Mouse (Mus musculus): ENCODE data around the gene Xrn2.
"Not testable (repeated sequence)": the region's sequence is repeated elsewhere in the genome, so short reads cannot be mapped to it uniquely, and the experiment has no call there.

The Xrn2 gene

GRCm38 (mm10) chr2:147012623-147013184, at the start of gene Xrn2:
Xrn2 (plus strand) TSS chr2:147012996.
- peak; percentile 99 for DNase-seq (ENCODE audit: extremely low spot score, low spot score)

DNA sequence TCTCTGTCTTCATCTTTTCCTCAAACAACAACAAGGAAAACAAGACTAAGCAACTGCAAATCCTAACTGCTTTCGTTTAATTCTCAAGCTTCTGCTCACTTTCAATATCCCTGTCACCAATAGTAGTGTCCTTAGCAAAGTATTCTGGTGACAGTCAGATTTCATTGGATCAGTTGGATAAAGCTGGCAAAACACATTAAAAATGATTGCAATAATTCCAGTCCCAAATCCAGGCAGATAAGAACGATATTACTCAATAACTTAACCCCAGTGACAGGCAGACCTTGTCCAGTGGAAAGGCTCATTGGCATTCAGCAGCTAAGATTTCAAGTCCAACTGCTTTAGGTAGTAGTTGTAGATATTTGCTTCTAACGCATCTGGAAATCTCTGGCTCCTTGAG, 37.8 kb upstream of the Xrn2 start:
- DNase-seq (ENCODE audit: extremely low spot score, low spot score), result no peak

GRCm38 (mm10) chr2:146975453-146976028, 37.3 kb upstream of the Xrn2 start:
- no peak for DNase-seq (ENCODE audit: extremely low spot score, low spot score)

DNA sequence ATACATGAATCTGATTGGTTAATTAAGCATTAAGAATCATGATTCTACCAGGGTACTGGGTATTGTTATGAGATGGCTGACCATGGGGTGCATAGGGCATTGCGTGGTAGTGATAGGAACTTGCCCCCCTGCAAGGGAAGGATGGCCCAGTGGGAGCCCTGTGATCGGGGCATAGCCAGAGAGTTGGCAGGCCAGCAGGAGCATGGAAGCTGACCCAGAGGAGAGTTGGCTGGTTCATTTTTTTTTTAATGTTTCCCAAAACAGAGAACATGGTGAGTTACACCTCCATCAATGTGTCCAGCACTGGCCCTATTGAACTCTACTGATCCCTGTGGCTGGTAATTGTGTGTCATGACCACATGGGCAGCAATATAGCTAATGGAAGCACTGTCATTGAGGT, 30.0 kb upstream of the Xrn2 start:
- DNase-seq (ENCODE audit: extremely low spot score, low spot score), result no peak

DNA sequence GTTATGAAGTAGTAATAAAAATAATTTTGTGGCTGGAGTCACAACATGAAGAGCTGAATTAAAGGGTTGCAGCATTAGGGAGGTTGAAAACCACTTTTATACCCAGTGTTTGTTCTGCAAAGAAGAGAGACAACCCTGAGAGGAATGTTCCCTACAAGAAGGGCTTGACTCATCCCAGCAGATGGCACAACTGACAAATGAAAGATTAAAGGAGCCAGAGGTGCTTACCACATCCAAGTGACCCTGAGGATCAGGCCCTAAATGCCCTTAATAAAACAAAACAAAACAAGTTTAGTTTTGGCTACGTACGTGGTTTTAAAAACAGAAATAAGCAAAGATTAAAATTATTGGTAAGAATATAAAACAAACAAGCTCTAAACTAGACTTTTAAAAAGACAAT, 28.0 kb upstream of the Xrn2 start:
- no peak for DNase-seq (ENCODE audit: extremely low spot score, low spot score)

DNA sequence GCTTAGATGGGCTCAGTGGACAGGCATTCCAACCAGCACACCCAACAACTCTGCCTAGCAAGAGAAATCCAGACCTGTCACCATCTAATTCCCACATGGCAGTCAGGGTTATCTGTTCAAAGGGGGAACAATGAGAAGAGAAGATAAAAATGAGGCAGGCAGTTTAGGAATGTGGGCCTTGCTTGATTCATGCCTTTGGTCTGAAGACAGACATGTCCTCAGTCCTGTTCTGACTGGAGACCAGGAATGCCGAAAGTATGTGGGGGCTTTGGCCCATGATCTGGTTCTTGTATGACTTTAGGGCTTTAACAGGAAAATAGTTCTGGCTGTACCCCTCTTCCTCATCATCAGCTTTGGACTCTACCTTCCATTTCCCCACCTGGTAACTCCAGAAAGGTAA, 27.0 kb upstream of the Xrn2 start:
- DNase-seq (ENCODE audit: extremely low spot score, low spot score), result no peak

DNA sequence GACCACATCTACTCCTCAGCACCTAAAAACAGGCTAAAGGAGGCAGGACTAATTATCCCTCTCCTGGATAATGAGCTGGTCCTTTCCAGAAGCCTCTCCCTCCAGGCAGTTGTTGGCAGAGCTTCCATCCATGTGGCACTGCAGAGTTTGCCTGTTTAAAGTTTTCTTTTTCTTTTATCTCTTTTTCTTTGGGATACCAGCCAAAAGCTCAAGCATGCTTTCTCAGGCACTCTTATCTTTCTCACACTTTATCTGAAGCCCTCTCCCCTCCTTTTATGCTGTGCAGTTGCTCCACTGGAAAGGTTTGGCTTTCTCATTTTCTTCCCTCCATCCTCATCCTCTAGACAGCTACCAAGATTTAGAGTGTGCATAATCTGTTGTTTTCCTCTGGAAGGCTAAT, 26.4 kb upstream of the Xrn2 start:
- DNase-seq (ENCODE audit: extremely low spot score, low spot score), result no peak

- DNase-seq (ENCODE audit: extremely low spot score, low spot score), result no peak
Observed at GRCm38 (mm10) chr2:147007265-147007664, 5.5 kb upstream of the Xrn2 start.

DNA sequence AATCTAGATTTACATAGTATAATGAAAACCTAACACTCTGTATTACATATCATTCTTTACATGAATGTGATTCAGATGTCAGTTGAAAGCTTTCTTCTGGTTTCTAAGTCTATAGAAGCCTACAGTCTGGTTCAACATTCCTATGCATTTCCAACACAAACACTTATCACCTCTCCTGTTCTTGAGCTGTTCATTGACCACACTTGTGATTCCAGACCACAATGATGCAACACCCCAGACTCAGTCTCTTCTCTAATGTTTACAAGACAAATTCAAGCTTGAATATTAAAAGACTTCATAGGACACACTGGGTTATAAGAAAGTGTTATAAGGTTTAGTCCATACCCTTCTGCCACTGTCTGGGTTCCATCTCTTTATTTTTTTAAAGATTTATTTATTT, 3.7 kb upstream of the Xrn2 start:
- no peak for DNase-seq (ENCODE audit: extremely low spot score, low spot score)

DNA sequence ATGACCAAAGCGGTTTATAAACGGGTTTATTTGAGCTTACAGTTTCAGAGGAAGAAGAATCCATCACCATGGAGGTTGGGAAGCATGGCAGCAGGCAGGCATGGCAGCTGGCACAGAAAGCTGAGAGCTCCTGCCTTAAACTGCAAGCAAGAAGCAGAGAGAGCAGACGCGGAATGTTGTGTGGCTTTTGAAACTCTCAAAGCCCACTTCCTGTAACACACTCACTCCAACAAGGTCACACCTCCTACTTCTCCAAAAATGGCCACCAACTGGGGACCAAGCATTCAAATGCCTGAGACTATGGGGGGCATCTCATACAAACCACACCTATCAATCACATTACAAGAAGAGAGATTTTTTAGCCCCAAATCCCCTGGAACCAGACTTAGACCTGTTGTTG, 2.7 kb upstream of the Xrn2 start:
- no peak for DNase-seq (ENCODE audit: extremely low spot score, low spot score)

- no peak for DNase-seq (ENCODE audit: extremely low spot score, low spot score)
Observed at GRCm38 (mm10) chr2:147010952-147011351, 1.8 kb upstream of the Xrn2 start.

DNA sequence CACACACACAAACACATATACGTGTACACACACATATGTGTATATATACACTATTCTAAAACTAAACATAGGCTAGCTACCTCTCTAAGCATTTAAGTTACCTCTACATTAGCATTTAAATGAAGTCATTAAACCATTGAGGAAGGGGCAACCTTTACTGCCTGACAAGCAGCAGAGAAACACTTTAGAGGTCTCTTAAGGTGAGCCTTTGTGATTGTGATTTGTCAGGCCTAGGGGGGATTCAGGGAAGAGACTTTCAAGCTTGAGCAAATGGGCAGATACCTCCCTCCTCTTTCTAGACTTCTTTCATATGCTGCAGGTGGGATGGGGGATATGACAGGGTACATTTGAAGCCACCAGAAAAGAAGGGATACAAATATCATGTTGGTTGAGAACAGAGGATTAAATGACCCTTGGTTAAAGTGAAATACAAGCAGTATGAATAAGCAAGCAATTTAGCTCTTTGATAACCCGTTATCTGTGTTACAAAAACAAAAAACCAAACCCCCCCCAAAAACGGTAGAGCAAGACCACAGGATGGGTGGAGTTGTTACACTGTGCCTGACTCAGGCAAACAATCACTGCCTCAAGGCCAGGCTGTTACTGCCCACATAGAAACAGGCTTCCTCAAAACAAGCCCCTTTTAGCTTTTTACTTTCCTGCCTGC, 1.2 kb upstream of the Xrn2 start:
- DNase-seq (ENCODE audit: extremely low spot score, low spot score), result no peak

DNA sequence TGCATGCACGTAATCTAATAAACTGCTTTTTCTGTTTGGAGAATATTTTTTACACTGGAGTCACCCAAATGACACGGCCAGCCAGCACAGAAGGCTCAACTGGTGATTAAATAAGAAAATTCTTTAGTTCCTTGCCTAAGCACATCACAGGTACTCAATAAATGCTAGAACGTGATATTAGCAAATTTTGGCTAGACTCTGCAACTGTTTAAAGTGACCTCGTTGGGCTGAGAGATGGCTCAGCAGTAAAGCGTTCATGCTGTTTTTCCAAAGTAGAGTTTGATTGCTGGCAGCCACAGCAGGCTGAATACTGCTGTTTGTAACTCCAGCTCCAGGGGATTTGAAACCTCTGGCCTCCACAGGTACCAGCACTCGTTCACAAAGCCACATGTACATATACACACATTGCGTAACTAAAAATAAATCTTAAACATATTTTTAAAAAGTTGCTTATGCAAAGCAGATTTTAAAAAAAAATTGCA, 614 bp upstream of the Xrn2 start:
- DNase-seq (ENCODE audit: extremely low spot score, low spot score), result peak; percentile 21

GRCm38 (mm10) chr2:147013194-147013969, 586 bp downstream of the Xrn2 start:
- DNase-seq (ENCODE audit: extremely low spot score, low spot score), result peak; percentile 91

DNA sequence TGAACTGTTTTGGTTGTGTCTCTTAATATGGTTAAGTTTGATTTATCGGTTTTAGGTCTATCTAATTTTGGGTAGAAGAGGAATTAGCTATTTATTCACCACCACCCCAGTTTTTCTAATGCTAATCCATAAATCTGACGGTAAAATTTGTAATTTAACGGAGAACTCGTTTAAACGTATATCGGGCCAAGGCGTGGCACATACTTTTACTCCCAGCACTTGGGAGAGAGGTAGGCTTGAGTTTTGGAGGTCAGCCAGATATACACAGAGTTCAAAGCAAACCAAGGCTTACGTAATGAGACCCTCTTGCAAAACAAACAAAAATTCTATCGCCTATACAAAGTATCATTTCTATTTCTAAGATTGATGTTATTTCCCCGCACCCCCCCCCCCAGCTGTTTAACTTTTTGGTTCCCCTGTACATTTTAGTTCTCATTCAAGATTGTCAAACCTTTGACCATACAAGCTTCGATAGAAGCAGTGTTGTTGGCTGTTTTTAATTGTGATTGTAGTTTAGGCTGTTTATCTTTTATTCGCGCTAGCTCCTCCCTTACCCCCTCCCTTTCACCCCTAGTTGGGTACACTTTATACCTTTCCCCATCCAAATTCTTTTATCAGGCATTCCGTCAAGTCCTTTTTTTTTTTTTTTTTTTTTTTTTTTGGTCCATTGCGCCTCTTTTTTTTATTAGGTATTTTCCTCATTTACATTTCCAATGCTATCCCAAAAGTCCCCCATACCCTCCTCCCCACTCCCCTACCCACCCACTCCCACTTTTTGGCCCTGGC, 1.5 kb downstream of the Xrn2 start:
- no peak for DNase-seq (ENCODE audit: extremely low spot score, low spot score)

GRCm38 (mm10) chr2:147022041-147022440, 9.2 kb downstream of the Xrn2 start:
- not testable (repeated sequence) for DNase-seq (ENCODE audit: extremely low spot score, low spot score)

GRCm38 (mm10) chr2:147023067-147023466, 10.3 kb downstream of the Xrn2 start:
- DNase-seq (ENCODE audit: extremely low spot score, low spot score), result no peak

DNA sequence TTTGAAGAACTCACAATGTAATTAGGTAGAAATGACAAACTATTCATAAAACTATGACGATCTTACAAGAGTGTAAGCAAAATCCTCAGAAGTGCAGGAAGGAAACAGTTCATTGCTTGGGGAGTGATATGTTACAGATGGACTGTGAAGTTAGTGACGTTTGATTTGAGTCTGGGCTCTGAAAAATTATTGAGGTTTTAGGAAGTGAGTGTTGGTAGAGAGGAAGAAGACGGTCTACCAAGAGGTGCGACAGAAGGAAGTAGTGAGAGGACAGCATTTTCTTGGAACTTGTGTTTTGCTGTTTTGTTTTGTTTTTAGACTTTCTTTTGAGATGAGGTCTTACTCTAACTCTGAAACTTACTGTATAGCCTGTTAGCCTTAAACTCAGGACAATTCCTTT, 10.8 kb downstream of the Xrn2 start:
- DNase-seq (ENCODE audit: extremely low spot score, low spot score), result no peak

DNA sequence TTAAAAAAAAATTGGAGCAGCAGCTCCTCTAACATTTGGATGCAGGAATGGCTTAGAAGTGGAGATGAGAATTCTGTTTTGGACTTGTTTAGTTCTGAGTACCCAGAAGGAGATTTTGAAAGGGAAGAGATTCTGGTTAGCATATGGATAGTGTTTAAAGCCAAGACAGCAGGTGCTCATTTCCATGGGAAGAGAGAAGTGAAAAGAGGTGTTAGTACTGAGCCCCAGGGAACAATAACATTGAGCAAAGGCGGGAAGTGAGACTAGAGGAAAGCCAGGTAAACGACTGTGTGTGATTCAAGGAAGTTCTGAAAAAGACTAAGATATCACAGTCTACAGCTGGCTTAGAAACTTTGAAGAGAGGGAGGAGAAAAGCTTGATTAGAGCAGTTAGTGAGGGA, 20.3 kb downstream of the Xrn2 start:
- DNase-seq (ENCODE audit: extremely low spot score, low spot score), result no peak

GRCm38 (mm10) chr2:147035864-147036263, 23.1 kb downstream of the Xrn2 start:
- no peak for DNase-seq (ENCODE audit: extremely low spot score, low spot score)

DNA sequence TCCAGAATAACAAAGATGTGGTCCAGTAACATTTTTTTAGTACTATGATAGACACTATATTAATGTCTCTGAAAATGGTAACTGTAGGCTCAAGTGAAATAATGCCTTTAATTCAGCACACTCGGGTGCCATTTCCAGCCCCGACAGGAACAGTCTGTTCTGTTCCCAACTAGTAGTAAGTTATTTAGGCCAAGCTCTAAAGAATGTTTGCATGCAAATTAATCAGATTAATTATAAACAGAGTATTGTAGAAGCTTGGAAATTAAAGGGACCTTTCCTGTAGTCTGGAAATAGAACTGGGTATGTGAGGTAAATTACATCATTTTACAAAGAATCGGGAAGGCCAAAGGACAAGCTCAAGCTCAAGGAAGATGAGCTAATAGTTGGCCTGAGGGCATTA, 34.3 kb downstream of the Xrn2 start:
- DNase-seq (ENCODE audit: extremely low spot score, low spot score), result no peak
